Mouse (Mus musculus): ENCODE measurements around the gene Mcat.

GRCm38 (mm10) chr15:83592260-83593188 is 28.9 kb upstream of the Mcat start:
- TF ChIP-seq CTCF (IDR thresholded peaks at IDR 0.05; ENCODE audit: borderline replicate concordance, insufficient read depth, low read depth, low read length) (no peak), POLR2A (IDR thresholded peaks at IDR 0.05; ENCODE audit: borderline replicate concordance, insufficient read depth, low read length) (no peak)
